Mouse (Mus musculus) brain, adult 2 months (tissue): Measurements from ENCODE around the gene Bank1.

Experiments used
- DNase-seq: peaks from one replicate; pipeline ENCODE4 v3.0.0; 2011; ENCODE audit warnings: low read depth, low spot score

Gene Bank1

GRCm38 (mm10) chr3:136106452-136106851 lies 219.4 kb downstream of the Bank1 start:
- no peak for DNase-seq

- no peak for DNase-seq
Observed at GRCm38 (mm10) chr3:136103339-136103738, 222.5 kb downstream of the Bank1 start.

- DNase-seq: no peak
Observed at GRCm38 (mm10) chr3:136100973-136101500, 224.8 kb downstream of the Bank1 start.

GRCm38 (mm10) chr3:136100292-136100691 lies 225.6 kb downstream of the Bank1 start:
- no peak for DNase-seq

GRCm38 (mm10) chr3:136086948-136087660 lies 238.8 kb downstream of the Bank1 start:
- no peak for DNase-seq

DNA sequence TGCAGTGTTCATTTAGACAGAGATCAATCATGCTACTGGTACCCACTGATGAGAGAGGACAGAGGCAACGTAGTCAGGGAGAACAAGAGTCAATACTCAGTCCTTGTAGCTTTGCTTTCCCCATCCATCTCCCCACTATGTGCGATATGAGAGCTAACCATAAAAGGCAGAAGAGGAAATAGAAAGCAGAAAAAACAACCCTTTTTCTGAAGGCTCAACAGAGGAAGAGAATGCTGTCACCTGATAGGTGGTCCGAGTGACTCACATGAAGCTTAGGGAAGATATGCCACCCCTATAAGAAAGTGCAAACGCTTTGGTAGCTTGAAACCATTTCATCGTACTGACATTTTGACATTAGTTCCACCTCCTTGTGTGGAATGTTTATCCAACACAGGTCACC lies 239.4 kb downstream of the Bank1 start:
- DNase-seq: no peak

GRCm38 (mm10) chr3:136085077-136085476 lies 240.8 kb downstream of the Bank1 start:
- DNase-seq: no peak

DNA sequence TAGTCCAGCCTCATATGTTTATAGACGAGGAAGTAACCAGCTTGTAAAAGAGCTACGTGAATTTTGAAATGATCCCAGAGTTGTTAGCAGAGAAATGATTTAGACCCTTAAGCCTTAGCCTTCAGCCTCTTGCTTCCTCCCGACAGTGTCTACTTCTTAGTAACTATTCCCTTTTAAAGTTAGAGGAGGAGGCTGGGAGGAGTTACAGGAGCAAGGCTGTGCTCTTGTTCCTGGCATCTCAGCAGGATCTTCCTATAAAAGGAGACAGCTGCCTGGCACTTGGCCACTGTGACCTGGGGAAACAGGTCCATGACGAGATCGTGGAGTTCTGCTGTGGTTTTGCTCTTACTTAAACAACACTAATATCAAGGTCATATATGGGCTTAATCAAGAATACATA lies 241.8 kb downstream of the Bank1 start:
- DNase-seq: peak; percentile 13

GRCm38 (mm10) chr3:136081264-136081663 lies 244.6 kb downstream of the Bank1 start:
- no peak for DNase-seq

- DNase-seq: no peak
Observed at GRCm38 (mm10) chr3:136078535-136078934, 247.3 kb downstream of the Bank1 start.

- DNase-seq: no peak
Observed at GRCm38 (mm10) chr3:136070394-136070793, 255.5 kb downstream of the Bank1 start.

DNA sequence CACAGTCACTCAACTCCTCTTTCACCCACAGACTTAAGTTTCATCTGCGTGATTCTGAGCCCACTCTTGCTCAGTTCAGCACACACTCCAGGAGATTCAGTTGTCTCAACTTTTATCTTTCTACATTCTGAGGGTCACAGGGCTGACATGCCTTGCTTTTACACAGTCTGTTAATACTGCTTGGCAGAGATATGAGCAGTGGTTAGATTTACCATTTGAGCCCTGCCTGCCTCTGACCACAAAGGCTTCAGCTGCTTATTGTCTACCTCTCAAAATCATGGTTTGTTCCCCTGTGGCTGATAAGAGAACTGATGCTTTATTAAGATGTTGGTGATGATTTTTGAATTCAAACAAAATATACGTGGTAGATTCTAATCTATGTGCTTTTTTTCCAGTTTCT lies 264.0 kb downstream of the Bank1 start:
- DNase-seq: no peak

- no peak for DNase-seq
Observed at GRCm38 (mm10) chr3:136050635-136051034, 275.2 kb downstream of the Bank1 start.

- DNase-seq: no peak
Observed at GRCm38 (mm10) chr3:136050215-136050614, 275.7 kb downstream of the Bank1 start.

GRCm38 (mm10) chr3:136048026-136048425 lies 277.8 kb downstream of the Bank1 start:
- DNase-seq: no peak

- DNase-seq: peak; percentile 54
Observed at GRCm38 (mm10) chr3:136045381-136045780, 280.5 kb downstream of the Bank1 start.

- DNase-seq: peak; percentile 45
Observed at GRCm38 (mm10) chr3:136040041-136040440, 285.8 kb downstream of the Bank1 start.

DNA sequence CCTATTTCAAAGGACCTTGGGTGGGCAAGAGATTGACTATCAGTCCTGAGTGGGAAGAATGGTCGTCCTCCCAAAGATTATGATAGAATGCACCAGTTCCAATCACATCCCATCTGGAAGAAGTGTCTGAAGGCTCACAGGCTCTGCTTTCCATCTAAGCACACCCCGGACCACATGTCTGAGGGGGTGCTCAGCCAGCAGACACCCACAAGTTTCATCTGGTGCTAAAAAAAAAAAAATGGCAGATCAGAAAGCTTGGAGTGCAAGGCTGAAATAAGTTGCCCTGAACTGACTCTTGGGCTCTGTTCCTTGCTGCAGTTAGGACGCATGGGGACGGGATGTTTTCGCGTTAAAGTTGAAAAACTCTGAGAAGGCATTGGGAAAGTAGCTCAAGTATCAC lies 286.4 kb downstream of the Bank1 start:
- peak; percentile 81 for DNase-seq

DNA sequence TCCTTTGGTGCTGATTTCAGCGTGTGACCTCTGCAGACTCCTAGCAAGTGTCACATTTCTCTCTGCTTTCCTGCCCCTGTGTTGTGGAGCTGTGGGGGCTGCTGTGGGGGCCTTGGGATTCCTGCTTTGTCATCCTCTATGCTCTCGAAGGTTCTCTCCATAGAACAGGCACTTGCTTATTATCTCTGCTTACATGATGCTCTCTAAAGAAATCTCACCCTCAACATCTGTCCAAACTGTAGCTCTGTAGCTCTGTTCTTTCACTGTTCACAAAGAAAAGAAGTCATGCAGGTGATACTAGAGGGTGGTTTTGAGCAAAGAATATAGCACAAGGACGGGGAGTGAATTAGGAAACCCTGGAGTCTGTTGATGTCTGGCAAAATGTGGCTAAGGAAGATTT lies 288.6 kb downstream of the Bank1 start:
- no peak for DNase-seq

- DNase-seq: peak; percentile 22
Observed at GRCm38 (mm10) chr3:136035784-136036183, 290.1 kb downstream of the Bank1 start.

- DNase-seq: no peak
Observed at GRCm38 (mm10) chr3:136024876-136025275, 301.0 kb downstream of the Bank1 start.

- DNase-seq: no peak
Observed at GRCm38 (mm10) chr3:136017517-136017916, 308.3 kb downstream of the Bank1 start.

GRCm38 (mm10) chr3:136010616-136011015 lies 315.2 kb downstream of the Bank1 start:
- DNase-seq: no peak

DNA sequence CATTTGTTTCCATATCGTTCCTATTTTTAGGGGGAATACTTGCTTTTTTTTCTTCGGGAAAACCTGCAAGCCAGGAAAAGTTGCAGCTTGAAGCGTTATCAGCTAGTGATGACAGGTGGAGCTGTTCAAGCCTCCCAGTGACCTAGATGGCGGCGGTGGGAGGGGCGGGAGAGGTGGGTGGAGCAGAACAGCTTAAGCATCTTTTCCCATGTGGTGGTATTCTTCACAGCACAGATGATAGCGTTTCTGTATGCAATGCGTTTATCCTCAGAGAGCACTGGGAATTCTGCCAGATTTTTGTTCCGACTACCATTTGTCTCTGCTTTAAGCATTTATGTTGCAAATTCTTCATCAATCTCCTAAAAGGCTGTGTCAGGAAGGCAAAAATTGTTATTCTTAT lies 318.0 kb downstream of the Bank1 start:
- DNase-seq: peak; percentile 95
